Mouse (Mus musculus) R1 (cell line): ENCODE measurements around the gene Pik3cg.
"Not testable (repeated sequence)": the region's sequence is repeated elsewhere in the genome, so short reads cannot be mapped to it uniquely, and the experiment has no call there.

Experiments used
- DNase-seq: peaks from one replicate; pipeline ENCODE4 v3.0.0-alpha.2; 2018; ENCODE audit warnings: low read depth, low spot score

Pik3cg gene

DNA sequence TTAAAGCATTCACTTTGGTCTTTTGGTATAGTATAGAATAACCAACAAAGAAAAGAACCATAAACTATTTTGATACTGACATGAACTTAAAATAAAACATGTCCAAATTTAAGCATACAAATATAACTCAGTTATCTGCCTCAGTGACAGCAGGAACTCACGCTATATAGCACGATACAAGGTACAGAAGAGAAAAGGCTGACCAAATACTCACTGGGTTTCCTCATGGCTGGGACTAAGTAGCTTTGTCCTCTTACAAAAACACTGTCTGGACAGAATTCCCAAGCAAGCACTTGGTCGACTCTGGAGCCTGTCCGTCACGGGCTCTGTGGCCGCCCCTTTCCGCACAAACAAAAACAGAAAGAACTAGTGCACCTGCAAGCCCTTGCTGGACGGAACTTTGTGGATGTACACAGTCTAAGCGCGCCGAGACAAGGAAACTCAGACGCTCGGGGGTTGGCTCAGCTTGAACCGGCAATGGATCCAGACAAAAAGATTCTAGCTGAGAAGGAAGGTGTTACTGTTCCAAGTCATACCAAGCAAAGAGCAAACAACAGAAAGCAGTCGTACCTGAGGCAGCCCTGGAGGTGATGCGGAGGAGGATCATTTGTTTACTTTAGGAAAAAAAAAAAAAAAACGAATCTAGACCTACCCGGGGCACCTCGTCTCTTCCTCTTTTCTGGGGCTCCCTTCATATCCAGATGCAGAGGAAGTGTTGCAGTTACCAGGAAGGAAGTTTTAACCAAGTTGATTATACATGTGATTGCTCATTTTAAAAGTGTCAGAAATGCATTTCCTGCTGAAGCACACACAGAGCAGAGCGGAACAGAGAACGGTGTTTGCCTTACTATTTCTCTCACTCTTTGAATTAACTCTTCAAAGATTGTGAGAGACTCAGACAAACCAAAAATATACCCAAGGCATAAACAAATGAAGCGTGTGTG is at the start of gene Pik3cg:
Pik3cg (minus strand) TSS at position 712 of the 944 bp plus-strand sequence.
- DNase-seq: peak; percentile 8

DNA sequence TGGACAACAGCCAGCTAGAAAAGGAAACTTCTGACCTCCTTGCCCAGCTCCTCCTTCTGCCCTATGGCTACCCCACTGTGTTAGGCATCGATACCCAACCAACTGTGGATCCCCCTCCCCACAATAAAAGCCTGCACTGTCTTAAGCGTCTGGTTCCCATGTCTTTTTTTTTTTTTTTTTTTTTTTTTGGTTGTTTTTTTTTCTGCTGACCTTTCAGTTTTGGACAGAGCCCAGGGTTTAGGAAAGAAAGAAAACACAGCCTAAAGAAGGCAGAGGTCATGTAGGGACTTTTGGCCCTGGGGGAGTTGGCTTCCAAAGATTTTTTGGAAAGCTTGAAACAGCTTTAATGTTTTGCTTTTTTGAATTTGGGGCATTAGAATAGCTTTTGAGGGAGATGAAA is 40.0 kb upstream of the Pik3cg start:
- no peak for DNase-seq

DNA sequence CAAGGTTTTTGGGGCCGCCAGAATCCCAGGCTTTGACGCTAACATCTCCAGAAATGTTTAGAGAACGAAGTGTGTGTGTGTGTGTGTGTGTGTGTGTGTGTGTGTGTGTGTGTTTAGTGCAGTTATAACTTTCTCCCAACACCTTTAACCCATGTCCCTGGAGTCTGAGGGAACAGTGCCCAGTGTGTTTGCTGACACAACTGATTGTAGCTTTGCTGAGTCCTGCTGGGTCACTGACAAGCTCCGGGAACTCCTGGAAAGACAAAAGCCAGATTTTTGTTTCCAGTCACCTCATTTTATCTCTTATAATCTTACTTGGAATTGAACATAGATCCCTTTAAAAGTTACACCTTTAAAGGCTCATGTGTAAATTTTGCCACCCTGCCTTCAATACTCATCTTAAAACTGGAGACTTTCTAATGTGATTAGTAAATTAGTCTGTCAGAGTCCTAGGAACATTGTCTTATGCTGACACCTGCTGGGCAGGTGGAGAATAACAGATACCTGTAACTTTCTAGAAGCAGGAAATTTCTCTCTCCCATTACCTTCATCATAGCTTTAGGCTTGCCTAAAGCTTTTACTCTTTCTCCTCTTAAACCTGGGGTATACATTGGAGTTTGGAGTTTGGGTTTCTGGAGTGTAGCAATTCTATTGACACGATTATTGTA is 37.2 kb upstream of the Pik3cg start:
- DNase-seq: peak; percentile 37

DNA sequence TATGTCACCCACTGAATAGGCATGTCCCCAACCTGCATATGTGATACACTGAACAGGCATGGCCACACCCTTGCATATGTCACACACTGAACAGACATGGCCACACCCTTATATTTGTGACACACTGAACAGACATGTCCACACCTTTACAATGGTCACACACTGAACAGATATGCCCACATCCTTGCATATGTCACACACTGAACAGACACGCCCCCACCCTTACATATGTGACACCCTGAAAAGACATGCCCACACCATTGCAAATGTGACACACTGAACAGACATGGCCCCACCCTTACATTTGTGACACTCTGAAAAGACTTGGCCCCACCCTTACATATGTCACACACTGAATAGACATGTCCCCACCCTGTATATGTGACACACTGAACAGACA is 35.1 kb upstream of the Pik3cg start:
- DNase-seq: no peak

DNA sequence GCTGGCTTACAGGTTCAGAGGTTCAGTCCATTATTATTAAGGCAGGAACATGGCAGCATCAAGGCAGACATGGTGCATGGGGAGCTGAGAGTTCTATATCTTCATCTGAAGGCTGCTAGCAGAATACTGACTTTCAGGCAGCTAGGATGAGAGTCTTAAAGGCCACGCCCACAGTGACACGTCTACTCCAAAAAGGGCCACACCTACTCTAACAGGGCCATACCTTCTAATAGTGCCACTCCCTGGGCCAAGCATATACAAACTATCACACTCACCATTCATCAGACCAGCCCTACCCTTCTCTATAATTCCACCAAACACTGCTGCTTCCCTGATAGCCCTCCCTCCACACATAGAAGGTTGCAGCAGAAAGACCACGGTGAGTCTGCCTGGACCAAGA is 30.7 kb upstream of the Pik3cg start:
- DNase-seq: not testable (repeated sequence)

DNA sequence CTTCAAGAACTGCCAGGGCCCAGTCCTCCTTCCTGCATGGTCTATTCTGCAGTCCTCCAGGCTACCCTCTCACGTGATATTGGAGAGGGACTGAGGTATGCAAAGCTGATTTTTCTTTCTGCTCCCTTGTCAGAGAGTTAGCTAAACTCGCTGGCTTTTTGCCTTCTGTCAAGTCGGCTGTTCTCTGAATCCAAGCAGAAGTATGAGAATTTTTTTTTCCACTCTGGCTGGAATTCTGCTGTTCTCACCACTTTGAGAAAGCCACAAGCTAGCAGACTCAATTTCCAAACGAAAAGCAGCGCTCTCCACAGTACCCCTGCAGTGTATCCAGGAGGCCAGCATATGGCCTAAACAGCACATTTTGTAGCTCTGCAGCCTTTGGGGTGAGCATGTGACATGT is 30.0 kb upstream of the Pik3cg start:
- DNase-seq: no peak

DNA sequence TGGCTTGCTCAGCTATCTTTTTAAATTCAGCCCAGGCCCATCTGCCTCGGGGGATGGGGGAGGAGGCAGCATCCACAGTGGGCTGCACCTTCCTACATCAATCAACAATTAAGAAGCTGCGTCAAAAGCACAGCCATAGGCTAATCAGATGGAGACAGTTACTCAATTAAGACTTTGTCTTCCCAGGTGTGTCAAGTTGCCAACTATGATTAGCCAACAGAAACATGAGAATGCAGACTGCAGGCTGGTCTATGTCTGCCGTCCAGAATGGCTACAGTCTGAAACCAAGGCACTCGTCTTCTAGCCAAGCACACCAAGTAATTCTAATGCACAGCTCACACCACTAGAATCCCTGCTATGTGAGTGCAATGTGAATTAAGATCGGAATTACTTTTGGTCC is 29.4 kb upstream of the Pik3cg start:
- no peak for DNase-seq

DNA sequence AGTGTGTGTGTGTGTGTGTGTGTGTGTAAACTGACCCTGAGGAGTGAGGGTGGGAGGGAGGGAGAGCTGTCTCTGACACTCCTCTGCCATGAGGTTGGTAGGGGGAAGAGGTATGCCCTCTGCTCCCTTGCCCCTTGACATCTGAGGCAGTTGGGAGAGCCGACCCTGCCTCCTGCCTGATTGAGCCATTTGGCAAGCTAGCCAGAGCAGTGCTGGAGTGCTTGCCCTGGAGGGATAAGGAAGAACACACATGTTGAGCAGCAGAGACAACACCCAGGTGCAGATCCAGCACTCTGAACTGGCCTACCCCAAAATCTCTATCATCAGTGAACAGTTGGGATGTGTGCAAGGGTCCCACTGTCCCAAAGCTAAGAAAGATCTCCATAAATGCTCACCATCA is 28.7 kb upstream of the Pik3cg start:
- no peak for DNase-seq

DNA sequence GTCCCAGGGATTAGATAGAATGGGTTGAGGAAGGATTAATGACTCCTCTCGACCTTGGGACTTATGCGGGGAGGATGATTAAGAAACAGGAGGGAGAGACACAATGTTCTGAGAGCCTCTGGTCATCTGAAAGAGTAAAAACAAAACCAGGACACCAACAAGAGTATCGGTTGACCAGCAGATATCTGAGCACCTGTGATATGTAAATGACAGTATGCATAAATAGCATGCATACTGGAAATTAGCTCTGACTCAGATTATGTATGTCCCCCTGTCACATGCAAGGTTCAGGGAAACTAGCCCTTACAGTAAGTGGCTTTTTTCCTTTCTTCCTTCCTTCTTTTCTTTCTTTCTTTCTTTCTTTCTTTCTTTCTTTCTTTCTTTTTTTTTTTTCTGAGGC is 28.0 kb upstream of the Pik3cg start:
- DNase-seq: no peak

DNA sequence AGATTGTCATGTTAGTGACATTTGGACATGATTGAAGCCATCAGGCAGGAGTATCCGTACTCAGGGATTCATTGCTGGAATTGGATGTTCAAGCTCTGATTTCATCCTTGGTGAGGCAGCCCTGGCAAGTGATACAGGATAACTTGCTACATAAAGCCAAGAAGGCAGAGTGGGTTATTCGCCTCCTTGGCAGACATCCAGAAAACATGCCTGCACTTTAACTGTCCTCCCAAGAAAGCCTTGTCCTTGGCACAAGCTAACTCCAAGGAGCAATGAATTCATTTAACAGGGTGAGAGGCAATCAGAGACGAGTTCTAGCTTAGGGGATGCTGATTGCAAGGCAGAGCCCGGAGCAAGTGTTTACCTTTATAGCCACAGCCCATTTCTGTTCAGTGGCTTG is 25.4 kb upstream of the Pik3cg start:
- no peak for DNase-seq

DNA sequence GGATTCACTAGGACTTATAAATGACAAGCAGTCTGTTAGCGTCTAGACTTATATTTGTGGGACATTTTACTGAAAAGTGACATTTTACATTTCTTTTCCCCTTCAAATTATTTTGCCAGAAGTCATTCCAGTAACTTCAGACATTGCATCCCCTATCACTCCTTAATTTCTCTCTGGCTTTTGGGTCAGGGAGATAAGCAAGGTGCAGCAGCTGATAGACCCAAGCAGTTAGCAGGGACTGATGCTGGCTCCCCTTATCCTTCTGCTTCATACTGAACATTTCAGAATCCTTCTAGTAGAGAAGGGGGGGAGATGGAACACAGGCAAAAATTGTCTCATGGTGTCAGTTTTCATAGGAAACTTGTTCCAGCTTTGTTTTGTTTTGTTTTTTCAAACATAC is 22.9 kb upstream of the Pik3cg start:
- no peak for DNase-seq

DNA sequence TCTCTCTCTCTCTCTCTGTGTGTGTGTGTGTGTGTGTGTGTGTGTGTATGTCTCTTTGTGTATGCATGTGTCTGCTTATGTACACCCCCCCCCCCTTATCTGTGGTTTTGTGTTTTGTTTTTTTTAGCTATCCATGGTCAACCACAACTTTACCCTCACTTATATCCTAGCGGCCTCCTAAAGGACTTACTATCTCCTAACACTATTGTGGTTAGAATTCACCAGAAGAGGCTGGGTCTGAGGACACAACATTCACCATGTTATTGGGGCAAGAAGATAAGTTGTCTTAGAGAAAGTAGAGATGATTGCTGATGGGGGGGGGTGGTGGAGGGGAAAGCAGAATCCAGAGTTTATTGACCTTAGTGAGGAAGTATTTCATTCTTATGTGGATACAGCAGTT is 15.2 kb upstream of the Pik3cg start:
- no peak for DNase-seq

DNA sequence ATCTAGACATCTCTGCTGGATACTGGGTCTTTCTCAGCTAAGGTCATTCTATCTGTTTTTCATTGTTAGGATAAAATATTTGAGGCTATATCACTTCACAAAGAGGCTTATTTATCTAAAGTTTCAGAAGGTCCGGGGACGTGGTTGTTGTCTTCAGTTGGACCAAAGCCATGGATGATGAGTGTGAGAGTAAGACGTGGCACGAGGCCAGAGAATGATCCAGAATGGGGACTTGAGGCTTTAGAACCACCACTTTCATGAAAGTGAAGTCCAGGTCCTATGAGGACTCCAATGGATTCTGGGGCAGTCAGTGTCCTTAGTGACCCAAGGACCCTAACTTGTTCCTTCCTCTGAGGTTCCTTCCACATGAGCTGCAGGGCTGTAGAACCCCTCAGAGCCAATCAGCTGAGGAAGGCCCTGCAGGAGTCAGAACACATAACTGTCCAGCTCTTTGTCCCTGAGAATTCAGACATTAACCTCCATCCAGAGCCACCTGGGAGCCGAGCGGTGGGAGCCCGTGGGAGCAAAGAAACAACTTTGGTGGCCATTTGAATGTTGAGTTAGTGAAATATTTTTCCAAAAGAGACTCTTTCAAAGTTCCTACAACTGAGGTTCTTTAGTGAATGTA is 14.4 kb upstream of the Pik3cg start:
- DNase-seq: no peak

DNA sequence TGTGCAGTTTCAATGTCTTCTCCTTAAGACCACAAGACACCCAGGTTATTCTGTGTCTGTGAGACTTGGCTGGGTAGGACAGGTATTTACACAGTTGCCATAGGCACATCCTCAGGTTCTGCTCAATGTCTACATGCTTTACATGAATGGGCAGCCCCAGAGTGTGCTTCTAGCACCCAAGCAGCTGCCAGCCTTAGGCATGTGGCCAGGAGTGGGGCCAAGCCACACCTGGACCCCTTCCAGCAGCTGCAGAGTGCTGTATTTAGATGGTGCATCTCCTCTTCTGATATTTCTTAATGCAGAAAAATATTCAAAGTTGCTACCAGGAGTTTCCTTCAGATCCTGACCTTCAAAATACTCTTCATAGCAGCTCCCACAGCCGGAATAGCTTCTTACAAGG is 11.9 kb upstream of the Pik3cg start:
- DNase-seq: no peak

DNA sequence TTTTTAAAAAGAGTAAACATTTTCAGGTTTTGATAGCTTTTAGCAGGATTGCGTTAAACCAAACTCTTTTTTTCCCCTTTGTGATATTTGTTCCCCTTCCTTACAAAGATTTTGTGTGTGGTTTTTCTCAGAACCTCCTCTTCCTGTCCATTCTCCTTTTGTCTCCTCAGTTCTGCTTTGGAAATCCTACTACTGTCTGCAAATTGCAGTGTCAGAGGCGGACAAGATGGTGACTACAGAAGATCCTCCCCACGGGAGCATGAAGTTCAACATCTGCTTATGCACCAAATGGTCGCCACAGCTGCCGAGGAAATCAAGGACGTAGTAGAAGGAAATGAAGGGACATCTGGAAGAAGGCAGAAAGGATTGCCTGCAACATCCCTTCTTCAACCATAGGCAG is 6.7 kb upstream of the Pik3cg start:
- DNase-seq: no peak

DNA sequence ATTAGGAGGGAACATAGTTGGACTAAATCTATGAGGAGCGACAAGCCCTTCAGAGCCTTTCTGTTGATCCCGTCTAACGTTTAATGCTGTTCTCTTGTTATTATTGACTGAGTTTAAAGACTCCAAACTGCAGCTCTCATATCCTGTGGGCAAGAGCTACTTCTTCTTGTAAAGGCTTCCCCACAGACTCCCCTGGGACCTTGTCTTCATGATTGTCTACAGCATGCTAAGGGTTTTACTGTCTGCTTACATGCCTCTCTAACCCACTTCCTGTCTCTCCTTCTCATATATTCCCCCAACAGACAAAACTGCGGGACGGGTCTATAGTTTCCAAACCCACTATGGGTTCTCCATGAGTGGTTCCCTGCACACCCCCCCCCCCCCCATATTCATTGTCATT is 4.2 kb upstream of the Pik3cg start:
- DNase-seq: no peak

DNA sequence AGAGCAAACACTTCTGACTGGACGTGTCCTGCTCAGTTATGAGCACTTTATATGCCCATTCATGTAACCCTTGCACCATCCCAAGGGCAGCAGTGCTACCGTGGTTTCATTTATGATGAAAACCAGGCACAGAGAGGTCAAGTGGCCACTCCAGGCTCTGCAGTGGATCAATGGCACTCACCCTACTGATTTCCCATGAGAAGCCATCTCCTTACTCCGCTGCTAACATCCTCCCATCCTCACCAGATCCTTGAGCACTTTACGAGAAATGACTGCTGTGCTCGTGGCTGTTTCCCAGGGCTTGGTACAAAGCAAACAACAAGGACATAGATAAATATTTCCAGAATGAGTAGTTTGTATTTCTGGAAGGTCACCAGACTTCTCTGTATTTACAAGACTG is 3.7 kb upstream of the Pik3cg start:
- no peak for DNase-seq

DNA sequence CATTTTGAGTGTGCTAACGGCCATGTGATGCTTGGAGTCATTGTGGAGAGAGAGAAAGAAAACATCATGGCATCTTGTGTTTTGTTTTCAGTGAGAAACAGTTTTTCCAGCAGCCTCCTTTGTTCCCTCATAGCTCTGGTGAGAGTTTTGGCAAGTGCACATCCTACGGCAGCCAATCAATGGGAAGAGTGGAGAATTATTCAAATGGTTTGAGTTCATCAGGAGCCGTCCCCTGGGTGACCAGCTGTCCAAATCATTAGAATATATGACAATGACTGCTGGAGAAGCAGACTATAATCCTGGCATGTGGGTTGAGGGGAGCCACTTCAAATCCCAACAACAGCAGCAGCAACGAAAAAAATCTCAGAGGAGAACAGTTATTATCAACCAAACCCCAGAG is 2.8 kb upstream of the Pik3cg start:
- no peak for DNase-seq

DNA sequence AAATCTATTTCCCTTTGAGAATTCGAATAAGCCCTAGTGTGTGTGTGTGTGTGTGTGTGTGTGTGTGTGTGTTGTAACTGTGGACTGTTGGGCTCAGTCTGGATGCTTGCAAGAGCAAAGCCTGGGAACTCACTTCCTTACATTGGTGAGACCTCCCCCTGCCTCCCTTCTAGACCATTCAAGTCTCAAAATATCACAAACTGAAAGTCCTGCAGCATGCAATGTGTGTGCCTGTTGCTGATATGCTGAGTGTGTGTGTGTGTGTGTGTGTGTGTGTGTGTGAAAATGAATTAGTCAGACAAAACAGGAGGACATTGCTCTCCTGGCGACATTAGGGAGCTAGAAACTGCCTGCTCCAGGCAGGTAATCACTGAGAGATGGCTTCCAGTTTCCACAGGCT is 492 bp upstream of the Pik3cg start:
- no peak for DNase-seq

DNA sequence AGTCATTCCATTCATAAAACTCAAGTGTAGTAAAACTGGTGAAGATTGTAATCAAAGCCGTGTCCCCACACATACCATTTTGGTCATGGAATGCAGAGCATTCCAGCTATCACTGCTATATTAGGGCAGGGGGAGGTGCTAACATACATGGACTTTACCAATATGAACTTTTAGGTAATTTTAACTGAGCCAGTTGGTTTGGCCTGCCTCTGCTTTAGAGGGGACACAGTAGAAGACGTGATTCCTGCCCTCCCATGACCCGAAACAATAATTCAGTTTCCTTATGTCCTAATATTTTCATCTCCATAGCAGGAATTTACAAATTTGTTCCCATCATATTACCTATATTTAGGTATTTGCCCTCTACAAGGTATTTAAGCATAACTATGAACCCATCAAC is 1.3 kb downstream of the Pik3cg start:
- no peak for DNase-seq

DNA sequence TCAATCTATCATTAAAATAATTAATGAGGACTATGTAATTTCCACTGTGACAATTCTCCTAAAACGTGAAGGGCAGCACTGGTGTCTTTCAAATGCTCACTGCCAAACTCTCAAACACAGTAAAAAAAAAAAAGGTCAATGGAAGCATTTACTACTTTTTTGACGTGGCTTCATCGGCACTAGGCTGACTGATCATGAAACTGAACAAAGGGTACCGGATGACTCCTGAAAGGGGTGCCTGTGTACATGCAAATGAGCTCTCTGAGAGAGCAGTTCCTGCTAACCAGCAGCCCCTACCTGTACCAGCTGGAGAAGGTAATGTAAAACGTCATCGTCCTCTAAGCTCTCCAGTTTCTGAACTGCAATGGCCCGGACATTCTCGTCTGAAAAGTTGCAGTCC is 4.8 kb downstream of the Pik3cg start:
- DNase-seq: peak; percentile 28

DNA sequence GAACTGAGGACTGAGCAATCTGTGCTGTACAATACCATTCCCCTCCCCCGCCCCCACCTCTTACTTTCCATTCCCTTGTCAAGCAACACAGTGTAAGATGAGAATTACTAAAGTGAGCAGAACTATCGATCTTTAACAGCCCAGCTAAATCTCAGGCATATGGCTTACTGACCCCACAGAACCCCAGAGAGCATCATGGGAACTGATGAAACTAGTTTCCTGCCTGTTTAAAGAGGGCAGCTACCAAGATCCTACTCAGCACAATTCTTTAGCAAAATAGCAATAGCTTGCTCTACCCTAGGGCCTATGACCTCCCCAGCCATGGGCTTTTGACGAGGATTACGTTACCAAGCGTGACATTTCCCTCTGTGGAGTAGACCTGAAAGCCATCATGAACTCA is 5.9 kb downstream of the Pik3cg start:
- no peak for DNase-seq

DNA sequence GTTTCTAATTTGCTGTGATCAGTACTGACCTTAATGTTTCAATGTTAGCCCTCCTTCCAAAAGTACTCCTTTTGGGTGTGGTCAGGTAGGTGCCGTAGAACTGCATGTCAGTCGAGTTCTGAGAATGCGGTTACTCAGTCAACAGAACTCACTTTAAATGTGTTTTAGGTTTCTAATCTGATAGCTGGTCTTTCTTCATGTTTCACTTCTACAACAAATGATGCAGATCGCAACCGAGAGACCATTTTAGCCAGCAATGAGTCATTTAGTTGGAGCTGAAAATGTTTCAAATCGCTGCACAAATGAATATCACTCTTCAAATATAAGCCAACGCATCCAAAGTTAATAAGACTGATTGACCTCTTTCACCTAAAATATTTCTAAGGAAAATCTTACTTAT is 6.5 kb downstream of the Pik3cg start:
- DNase-seq: no peak
